Mouse (Mus musculus) frontal cortex, postnatal 25 days (tissue): ENCODE measurements at regions not wholly inside any gene's neighbourhood (a gene's known extent, or its start where the extent isn't known, plus 50 kb on each side); places are given as distances from the start of the nearest gene placed in this dataset.
"Not testable (repeated sequence)": the region's sequence is repeated elsewhere in the genome, so short reads cannot be mapped to it uniquely, and the experiment has no call there.

Source experiments
- DNase-seq, 2 experiments: peaks; one replicate each; pipeline ENCODE4 v3.0.0; 2022; ENCODE audit warnings: low spot score in 2 of 2

DNA sequence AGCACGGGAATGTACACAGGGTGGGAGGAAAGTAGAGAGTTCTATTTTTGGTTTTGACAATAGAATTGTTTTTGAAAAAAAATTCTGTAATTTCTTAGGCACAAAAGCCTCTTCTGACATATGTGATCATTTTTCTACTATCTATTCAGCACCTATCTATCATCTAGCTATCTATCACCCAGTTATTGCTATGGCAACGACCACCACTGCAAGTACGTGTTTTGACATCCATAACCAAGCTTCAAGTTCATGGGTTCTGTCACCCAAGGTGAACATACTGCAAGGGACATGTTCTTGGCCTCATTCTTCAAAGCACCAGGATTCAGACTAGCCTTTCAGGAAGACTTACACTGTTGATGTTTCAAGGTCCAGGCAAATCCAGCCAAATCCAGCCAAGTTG, 238.4 kb upstream of the Rarb start:
- no peak for DNase-seq

DNA sequence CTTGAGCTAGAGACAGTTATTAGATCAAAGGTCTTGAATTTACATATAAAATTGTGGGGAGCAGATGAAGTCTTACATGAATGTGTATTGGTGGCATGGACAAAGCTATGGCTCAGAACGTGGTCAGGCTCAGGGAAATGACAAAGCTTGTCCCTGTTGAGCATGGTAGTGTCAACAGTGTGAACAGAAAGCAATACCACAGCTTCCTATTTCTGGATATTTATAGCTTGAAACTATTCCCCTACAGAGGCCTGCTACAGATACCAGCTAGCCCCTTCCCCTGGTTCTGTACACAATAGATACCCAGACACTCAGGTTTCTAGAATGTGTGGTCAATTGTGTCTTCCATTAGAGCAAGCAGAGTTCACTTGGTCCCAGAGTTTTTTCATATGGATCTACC, 236.8 kb upstream of the Rarb start:
- DNase-seq: no peak

DNA sequence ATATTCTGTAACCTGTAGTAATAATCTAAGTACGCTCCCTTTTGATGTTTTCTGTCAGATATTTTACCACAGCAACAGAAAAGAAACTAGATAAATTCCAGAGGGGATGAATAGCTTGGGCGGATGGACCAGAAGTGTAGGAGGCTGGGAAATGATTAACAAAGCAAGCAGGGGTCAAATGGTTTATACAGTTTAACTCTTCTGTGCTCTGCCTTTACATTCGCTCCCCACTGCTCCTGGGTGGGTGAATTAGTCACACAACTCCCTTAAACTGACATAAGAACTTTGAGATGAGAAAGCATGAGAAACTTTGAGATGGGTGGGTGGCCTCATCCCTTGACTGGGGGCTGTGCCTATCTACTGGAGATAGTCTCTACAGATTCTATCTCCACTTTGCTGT, 235.4 kb upstream of the Rarb start:
- DNase-seq: no peak

DNA sequence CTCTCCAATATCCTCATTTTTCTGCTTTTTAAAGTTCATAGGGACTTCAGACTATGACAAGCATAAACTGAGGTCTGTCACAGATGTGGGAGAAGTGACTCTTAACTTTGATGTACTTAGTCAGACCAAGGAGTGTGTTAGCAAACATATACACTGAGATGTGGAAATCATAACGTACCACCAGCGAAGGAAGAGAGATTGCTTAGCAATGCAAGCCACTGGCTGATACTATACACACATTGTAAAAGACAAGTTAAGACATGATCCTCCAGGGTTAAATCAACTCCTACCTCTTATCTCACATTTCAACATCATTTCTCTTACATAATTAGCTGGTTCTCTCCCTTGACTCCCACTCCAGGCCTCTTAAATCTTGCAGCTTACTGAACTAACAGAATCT, 227.9 kb upstream of the Rarb start:
- DNase-seq: no peak

DNA sequence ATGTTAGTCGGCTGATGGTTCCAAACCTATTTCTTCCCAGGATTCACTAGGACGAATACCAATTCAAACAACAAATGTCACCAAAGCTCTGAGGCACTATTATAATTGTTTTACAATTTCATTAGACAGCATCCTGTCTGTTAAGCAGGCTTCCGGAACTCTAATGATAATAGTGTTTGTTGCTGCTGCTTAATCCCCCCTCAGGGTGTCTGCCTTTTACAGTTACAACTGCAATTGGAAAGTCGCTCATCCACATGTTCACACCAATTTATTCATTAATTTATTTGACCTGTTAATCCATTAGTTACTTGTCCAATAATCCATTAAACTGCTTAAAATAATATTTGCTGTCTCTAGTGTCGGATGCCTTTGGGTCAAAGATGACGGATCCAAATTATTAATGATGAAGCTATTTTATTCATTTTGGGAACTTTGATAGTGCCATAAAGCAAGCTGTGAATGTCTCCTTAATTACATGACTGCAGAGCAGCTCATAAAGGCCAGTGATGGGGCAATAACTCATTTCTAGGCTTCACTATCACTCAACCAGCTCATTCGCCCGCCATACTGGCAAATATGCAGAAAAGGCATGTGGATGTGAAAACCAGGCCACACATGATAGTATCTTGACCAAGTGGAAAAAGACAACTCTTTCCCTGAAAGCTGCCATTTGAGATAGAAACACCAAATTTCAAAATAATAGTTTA, 226.6 kb upstream of the Rarb start:
- no peak for DNase-seq

DNA sequence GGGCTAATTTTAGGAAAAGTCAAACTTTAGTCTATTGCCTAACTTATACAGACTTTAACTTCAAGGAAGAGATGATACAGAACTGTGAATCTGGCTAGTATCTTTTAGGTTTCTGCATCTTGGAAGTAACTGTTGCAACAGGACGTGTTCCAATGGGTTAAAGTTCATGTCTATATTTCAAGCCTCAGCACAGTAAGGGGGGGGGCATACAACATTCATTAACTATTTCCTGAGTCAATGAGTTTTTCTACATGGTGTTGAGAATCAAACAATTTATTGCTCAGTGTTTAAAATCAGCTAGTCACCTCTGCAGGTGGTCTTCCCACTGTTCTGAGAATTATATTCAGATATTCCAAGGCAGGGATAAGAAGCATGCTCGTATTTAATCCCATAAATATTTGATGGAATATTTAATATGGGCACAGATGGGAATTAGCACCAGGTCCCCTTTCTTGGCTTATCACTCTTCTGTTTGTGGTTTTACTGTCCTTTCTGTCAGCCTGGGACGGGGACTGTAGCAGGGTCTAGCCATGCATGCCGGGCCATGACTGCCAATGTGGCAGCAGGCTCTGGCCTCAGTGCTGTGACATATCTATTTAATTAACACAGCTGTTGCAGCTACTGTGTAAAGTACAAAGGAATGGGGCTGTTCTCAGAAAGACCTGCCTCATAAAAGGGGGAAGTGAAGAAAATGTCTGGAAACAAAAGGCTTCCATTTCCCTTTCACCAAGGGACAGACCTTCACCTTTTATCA, 201.8 kb upstream of the Rarb start:
- DNase-seq: no peak

DNA sequence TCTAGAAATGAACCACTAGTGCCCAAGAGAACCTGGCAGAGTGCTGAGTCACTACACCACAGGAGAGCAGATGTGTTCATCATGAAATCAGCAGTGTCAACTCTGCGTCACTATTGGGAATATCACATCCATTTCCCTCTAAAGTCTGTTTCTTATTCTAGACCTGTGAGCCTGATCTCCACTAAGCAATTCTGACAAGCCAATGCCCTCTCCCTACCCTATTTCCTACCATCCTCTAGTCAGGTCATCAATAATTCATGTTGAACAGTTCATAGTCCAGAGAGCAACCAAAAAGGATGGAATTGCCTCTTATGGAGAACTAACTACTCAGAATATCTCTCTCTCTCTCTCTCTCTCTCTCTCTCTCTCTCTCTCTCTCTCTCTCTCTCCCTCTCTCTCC, 194.0 kb upstream of the Rarb start:
- no peak for DNase-seq

DNA sequence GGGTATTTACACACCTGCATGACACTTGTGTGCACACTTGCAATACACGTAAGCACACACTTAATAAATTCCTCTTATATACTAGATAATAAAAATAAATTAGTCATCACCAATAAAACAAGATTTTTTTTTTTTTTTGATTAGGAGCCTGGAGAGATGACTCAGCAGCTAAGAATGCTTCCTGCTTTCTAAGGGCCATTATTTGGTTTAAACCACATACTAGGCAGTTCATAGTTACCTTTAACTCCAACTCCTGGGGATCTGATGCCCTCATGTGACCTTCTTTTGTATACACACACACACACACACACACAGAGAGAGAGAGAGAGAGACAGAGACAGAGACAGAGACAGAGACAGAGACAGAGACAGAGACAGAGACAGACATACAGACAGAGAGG, 193.2 kb upstream of the Rarb start:
- no peak for DNase-seq

DNA sequence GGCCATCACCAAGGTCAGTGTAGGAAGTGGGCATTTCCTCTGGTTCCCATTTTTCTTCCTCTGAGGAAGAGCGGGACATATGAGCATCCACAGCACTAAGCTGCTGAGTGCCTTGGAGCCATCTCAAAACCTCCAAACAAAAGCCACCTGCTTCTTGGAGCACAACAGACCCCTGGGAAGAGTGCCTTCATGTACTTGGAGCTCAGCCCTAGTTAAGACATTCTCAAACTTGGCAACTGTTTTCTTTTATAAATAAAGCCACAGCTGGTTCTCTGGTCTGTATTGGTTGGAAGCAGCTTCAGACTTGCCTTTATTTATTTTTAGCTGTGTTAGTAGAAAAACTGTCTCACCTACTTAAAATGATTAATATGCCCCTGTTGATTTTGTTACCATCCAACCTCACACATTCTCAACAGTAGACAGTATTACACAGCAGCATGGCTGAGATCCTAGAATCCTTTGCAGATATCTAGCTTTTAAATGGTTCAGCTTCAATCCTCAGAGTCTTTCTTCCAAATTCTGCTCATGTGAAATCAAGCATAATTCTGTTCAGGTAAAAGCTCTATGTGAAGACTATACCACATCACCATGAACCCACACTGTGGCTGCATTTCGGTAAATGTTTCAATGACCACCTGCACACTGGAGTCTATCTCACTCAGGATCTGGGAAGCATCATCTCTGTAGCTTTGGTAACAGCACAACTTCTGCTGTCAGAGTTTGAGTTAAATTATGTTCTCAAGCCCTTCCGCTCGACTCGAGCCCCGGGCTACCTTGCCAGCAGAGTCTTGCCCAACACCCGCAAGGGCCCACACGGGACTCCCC, 186.4 kb upstream of the Rarb start:
- no peak for DNase-seq

DNA sequence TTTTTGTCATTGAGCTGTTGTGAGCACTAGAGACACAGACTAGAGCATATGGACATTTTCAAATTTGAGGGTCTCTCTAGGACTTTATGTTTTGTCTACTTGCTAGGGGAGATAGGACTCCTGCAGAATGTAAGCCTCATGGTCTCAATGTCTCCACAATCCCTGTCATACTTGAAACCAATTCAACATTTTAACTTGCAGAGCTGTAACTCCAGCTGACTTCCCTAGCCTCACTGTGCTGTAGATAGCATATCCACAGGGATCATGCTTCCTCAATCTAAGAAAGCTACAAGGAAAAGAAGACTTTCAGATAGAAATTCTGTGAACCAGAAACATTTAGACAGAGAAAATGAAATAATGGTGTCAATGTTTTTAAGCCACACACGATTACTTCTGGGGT, 185.8 kb upstream of the Rarb start:
- no peak for DNase-seq

DNA sequence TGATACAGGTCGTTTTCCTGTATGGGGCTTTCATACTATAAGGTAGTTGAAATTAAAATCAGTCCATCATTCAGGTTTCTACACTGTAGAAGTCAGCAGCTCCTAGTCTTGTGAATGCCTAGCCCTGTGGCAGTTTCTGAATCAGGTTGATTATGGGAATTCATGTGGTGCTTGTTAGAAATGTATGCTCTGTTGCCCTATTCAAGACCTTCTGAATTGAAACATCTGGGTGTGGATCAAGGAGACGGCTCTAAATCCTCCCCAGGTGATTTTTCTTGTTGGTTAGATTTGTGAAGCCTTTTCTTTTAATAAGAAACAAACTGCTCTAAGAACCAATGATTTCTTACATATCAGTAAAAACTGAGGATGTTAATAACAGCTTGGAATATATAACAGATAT, 177.8 kb upstream of the Rarb start:
- DNase-seq: no peak

DNA sequence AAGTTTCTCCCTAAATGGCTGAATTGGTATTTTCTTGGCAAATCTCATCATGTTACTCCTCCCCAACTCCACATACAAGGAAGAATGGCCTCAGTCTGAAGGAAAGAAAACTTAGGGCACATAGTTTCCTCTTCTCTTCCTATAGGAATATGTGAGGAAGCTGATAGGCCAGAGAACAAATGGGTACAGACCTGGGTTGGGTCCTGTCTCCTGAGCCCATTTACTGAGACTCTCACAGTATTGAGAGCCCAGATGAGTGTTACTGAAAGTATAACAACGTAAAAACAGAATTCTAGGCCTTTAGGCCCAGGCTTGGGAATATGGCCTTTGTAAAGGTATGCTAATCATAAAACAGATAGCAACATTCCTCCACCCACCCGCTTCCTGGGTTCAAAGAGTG, 152.0 kb upstream of the Rarb start:
- DNase-seq: not testable (repeated sequence)

DNA sequence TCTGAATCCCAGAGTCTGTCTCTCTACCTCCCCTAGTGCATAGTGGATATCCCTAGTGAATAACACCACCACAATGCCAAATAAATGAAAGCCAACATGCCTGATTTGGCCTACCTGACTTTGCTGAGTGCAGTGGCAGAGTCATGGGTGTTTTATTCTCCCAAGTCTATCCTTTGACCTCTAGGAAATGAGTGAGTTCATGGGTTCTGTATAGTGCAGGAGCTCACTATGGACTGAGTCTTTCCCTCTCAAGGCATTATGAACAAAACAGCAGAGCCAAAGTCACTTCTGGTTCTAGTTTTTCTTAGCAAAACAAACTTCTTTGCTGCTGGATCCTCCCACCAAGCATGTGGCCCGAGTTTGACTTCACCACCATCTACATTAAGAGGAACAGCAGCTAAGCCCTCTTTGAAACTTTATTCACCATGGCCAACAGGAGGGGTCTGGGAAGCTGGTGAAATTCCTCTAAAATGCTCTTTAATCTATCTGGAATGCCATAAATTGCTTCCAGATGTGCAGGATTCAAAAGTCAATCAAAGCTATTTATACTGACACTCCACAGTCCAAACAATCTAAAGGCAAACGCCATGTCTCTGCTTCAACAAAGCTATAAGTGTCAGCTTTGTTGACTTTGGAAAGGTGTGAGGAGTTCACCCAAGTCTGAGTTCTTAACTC, 145.9 kb upstream of the Rarb start:
- no peak for DNase-seq

DNA sequence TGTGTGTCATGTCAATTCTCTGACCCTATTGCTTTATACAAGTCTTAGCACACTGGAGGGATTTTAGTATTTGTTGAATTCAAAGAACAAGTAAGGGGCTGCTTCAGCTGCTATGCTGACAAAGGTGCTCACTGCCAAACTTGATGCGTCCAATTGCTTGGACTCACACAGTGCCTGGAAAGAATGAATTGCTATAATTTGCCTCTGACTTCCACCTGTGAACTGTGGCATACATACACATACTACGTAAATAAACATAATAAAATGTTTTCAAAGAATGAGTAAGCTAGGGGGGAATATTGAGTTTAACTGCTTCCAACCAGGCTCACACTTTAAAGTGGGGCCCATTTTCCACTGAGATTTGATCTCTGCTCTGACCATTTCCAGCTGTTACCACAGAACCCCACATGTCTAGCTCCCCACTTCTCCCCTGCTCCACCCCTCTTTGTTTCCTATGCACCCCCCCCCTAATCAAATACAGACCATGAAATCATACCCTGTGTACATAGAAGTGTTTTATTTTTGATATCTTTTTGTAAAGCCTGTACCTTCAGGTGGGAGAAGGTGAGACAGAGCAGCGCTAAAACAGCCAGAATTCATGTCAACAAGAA, 143.4 kb upstream of the Rarb start:
- DNase-seq: no peak

DNA sequence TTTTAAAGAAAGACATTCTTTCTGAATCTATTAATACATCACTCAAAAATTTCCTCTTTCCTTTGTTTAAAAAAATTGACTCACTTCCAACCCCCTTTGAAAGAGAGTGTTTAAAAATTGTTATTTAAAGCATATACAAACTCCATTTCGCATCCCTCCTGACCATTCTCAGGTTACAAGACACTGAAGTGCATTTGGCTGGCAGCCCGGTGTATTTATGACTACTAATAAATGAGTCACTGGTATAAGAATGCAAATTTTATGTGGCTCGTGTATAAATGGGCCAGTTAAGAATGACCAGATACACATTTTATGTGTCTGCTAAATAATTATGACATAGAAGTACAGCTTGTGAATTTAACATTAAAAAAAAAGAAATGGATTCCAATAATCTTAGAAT, 138.8 kb upstream of the Rarb start:
- no peak for DNase-seq

DNA sequence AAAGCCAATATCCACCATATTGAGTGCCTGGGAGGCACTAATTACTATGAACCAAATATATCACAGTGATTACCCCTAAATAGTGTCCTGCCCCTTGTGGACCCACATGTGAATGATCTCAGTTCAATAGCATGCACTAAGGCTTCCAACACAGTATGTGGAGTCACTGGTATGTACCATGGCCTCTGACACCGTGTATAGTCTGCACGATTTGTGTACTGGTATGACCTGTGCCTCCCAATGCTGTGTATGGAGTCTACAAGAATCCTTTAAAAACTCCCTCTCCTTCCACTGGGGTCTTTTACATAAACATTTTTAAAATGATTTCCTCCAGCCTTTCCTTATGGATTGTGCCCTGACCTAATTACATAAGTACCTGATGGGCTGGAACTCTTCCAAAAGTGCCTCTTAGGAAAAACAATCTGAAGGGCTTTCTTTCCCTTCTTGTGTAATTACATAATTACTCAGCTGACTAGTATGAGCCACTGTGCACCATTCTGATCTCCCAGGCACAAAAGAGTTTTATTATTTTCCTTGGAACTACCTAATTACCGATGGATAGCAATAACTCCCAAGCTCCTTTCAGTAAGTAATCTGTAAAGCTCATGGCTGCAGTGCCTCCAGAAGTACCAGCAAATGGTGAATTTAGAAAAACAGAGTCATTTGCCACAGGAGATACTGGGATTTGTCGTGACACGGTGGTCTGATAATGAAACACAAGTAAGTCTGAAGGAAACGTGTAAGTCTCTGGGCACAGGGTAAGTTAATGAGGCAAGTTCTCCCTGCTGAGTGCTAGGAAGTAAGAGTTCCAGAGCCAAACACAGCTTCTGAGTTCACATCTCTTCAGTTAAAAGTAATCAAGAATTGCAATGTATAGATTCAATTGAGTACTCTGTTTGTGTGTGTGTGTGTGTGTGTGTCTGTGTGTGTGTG, 135.8 kb upstream of the Rarb start:
- no peak for DNase-seq

DNA sequence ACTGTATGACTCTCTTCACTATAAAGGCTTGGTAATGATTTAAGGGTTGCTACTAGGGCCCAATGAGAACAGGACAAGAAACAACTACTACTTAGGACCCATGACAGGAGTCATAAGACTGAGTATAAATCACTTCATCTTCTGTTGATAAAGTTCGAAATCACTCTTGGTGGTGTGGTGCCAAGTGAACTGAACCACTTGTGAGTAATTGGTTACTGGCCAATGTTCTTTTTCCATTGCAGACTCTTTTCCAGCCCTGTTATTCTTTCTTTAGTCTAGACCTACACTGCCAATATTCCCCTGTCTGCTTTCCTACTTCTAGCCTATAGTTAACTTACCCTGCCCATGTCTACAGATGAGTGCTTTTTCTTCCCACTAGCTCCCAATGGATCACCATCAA, 129.8 kb upstream of the Rarb start:
- DNase-seq: no peak

DNA sequence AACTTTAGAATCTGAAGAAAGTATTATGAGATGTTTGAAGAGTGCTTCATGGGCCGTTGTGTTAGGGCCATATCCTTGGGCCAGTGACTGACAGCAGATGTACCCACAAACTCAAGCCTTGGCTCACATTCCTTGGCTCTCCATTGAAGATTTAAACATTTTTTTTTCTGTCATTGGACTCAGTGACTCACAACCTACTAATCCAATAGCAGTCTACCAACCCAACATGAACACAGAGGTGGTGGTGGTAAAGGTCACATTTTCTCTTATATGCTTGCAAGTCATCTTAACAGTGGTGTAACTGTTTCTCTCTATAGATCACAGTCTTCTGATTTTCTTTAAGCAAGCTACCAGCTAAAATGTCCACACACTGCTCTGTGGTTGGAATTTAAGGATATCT, 125.5 kb upstream of the Rarb start:
- no peak for DNase-seq

DNA sequence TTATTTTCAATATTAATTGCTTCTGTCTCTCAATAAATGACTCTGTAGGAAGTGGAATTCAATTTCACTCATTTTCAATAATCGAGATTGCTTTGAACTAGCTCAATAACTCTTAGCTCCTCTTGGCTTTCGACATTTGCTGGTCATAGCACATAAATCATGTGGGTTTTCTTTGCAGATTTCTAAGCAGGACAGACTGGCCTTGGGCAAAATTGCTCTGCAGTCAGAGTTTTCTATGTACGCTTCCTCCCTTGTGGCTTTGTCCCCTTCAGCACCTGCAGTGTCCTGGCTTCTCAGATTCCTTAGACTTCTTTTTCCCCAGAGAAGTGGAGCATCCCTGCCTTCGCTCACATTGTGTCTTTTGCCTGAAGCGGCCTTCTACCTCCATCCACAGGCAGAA, 124.6 kb upstream of the Rarb start:
- no peak for DNase-seq

DNA sequence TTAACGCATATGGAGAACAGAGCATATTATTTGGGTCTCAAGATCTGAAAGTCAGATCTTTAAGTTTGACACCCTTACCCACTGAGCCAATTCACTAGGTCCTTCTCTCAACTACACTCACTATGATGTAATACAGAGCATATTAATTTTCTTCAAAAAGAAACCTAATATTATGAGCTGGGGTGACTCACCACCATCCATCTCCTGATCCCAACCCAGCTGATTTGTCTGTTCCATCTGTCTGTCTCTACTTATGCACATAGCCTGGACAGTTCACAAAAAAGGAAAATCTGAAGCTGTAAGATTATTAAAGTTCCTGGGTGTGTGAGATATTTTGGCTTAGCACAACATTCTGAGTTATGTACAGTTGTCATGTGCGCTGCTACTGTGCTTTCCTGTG, 108.2 kb upstream of the Rarb start:
- no peak for DNase-seq
